Mouse (Mus musculus) small intestine, adult 2 months (tissue): ENCODE data around the gene Gal3st2.
"Not testable (repeated sequence)": the region's sequence is repeated elsewhere in the genome, so short reads cannot be mapped to it uniquely, and the experiment has no call there.

Experiments used
- CTCF ChIP-seq: fragments of 200-500 bp; IDR thresholded peaks from 2 replicates; pipeline ENCODE4 v1.5.1; 2012; ENCODE audit warnings: low read depth, mild to moderate bottlenecking, control low read depth, inconsistent platforms, low read length, moderate library complexity, mixed read lengths; ENCODE audit not compliant: insufficient replicate concordance, insufficient read length; ENCODE audit errors: extremely low read depth
- POLR2A ChIP-seq: fragments of 200-500 bp; IDR thresholded peaks from 2 replicates; pipeline ENCODE4 v1.6.1; 2012; ENCODE audit warnings: low read depth, mild to moderate bottlenecking, control low read depth, inconsistent platforms, low read length, moderate library complexity

DNA sequence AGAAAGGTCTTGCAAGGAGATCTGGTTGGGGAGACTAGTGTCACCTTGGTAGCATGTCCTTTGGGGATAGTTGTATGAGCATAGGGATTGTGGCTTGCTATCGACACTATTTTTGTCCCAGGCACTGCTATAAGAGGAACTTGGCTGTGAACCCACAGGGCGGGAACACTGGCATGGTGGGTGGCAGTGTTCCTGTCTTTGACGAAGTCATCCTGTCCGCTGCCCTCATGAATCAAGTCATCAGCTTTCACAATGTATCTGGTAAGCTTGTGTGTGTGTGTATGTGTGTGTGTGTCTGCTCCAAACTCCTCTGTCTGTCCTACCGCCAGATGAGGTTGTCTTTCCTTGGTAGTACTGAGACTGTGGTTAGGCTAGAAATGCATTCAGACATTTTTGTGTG, 45.6 kb downstream of the Gal3st2 start:
- not testable (repeated sequence) for TF ChIP-seq POLR2A, CTCF
